Mouse (Mus musculus) forebrain, embryonic 14.5 days (tissue): ENCODE data around the gene Rfc1. TPM values are rescaled to one million over a fixed set of nuclear protein-coding genes. Genes with fewer than 3 reads are reported as not detected.
"Not testable (repeated sequence)": the region's sequence is repeated elsewhere in the genome, so short reads cannot be mapped to it uniquely, and the experiment has no call there.

Experiments
- ATAC-seq: fragments of 200-750 bp; cut with Nextera tagmentation; 2 replicates; pipeline ENCODE4 v1.8.0; 2017; ENCODE audit warnings: mild to moderate bottlenecking, moderate library complexity
- DNase-seq: peaks from one replicate; pipeline ENCODE4 v3.0.0-alpha.2; 2015; ENCODE audit warnings: low spot score
- H3K27ac ChIP-seq: fragments of 300-500 bp; sonication (generic); 2 replicates; pipeline ENCODE4 v1.5.1; 2014; ENCODE audit warnings: low read depth, mild to moderate bottlenecking, control low read depth, low read length, moderate library complexity
- H3K27me3 ChIP-seq: fragments of 300-500 bp; sonication (generic); replicated peaks from 2 replicates; pipeline ENCODE4 v1.6.1; 2014; ENCODE audit warnings: low read length, control low read depth, mixed read lengths; ENCODE audit not compliant: control insufficient read depth, insufficient read depth
- H3K36me3 ChIP-seq: fragments of 300-500 bp; sonication (generic); 2 replicates; pipeline ENCODE4 v1.6.1; 2014; ENCODE audit warnings: low read length, control low read depth; ENCODE audit not compliant: control insufficient read depth, insufficient read depth
- H3K4me1 ChIP-seq: fragments of 300-500 bp; sonication (generic); 2 replicates; pipeline ENCODE4 v1.6.1; 2014; ENCODE audit warnings: antibody characterized with exemption, low read length, control low read depth; ENCODE audit not compliant: control insufficient read depth, insufficient read depth
- H3K4me2 ChIP-seq: fragments of 300-500 bp; sonication (generic); 2 replicates; pipeline ENCODE4 v1.6.1; 2014; ENCODE audit warnings: mild to moderate bottlenecking, control low read depth, low read length
- H3K4me3 ChIP-seq: fragments of 300-500 bp; sonication (generic); 2 replicates; pipeline ENCODE4 v1.5.1; 2014; ENCODE audit warnings: low read depth, low read length, control low read depth
- H3K9ac ChIP-seq: fragments of 300-500 bp; sonication (generic); 2 replicates; pipeline ENCODE4 v1.6.1; 2014; ENCODE audit warnings: mild to moderate bottlenecking, low read length, control low read depth, moderate library complexity
- H3K9me3 ChIP-seq: fragments of 300-500 bp; sonication (generic); replicated peaks from 2 replicates; pipeline ENCODE4 v1.6.1; 2016; ENCODE audit warnings: low read length, control low read depth, mixed read lengths; ENCODE audit not compliant: control insufficient read depth
- WGBS: fragments of 180-500 bp; shearing (Covaris S2); extraction: QIAGEN DNeasy Blood & Tissue Kit; methylation state at CpG from one replicate; pipeline ENCODE4 v1.1.7; 2014; 5-methylcytosine and 5-hydroxymethylcytosine counted together
- polyA plus RNA-seq: library from polyadenylated mRNA; unstranded; fragments of >200 nt; fragmentation: Nextera tagmentation; extraction: Ambion mirVana; gene quantifications from 2 replicates; pipeline ENCODE4 v1.2.1, GENCODE M21; 2014

Gene Rfc1
- polyA plus RNA-seq, 1 experiment from 2014 or later, result 39.6 TPM

DNA sequence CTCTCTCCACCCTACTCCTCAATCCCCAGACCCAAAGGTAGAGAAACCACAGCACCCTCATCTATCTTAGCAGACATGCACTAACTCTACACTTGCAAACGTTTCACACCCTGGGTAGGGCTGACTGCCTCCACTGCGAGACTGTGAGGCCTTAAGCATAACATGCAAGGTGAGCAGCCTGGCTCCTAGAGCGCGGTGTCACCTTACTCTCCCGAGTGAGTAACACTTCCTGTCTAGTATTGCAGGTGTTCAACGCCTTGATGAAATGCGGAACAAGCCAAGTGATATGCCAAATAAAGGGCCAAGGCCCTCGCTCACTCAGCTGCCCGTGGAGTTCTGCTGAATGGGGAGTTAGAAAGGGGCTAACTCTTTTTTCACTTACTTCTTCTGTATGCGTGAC, 13.3 kb downstream of the Rfc1 start:
- 88% methylated on average over 10 of the region's 10 CpGs for WGBS
- Histone ChIP-seq H3K9ac (no peak overlapping the region), H3K27ac (no peak overlapping the region), H3K4me2 (no peak overlapping the region), H3K36me3 (peaks cover 18% of the 10 kb centered on the region), H3K9me3 (no peaks in the 10 kb centered on the region), H3K27me3 (no peaks in the 10 kb centered on the region), H3K4me3 (no peak overlapping the region), H3K4me1 (no peaks in the 10 kb centered on the region)
- no peak for ATAC-seq
- DNase-seq, result no peak

DNA sequence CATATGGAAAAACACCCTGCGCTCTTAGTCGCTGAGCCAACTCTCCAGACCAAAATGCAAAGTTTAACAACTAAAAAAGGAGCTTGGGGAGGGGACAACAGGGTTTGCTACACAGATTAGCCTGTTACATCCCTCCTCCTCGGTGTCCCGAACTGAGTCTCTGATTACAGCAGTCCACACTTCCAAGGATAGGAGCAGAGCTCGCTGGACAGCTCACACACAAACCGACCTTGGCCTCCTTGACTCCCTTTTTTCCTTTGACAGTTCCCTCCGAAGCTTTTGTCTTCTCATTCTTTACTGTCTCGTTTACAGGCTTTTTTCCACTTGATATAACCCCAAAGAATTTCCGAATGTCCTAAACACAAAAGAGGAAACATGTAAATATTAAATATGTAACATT, 16.3 kb downstream of the Rfc1 start:
- Histone ChIP-seq H3K4me1 (no peaks in the 10 kb centered on the region), H3K9me3 (no peaks in the 10 kb centered on the region), H3K27me3 (no peaks in the 10 kb centered on the region), H3K4me3 (no peak overlapping the region), H3K36me3 (peaks cover 29% of the 10 kb centered on the region), H3K4me2 (no peak overlapping the region), H3K9ac (no peak overlapping the region), H3K27ac (no peak overlapping the region)
- DNase-seq, result no peak
- ATAC-seq, result no peak
- 84% methylated on average over 9 of the region's 9 CpGs for WGBS

DNA sequence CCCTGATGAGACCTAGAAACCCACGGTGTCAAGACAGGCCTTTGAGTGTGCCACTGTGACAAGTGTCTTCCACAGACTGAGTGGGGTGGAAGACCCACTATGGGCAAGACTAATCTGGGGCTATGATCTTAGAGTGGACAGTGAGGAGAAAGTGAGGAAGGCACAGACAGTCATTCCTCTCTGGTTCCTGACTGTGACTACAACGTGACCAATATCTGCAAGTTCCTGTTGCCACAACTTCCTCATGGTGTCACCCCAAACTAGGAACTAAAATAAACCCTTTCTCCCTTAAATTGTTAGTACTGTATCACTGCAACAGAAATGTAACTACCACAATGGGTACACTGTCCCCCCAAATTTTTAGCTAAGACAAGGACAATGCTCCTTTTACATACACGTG, 26.6 kb downstream of the Rfc1 start:
- no peak overlapping the region for H3K27ac ChIP-seq
- no peak overlapping the region for H3K9ac ChIP-seq
- H3K4me3 ChIP-seq, result no peak overlapping the region
- no peak for ATAC-seq
- H3K36me3 ChIP-seq, result peaks cover 31% of the 10 kb centered on the region
- no peaks in the 10 kb centered on the region for H3K27me3 ChIP-seq
- H3K9me3 ChIP-seq, result no peaks in the 10 kb centered on the region
- WGBS, result 98% methylated on average over 3 of the region's 3 CpGs
- DNase-seq, result no peak
- H3K4me1 ChIP-seq, result no peaks in the 10 kb centered on the region
- H3K4me2 ChIP-seq, result no peak overlapping the region

DNA sequence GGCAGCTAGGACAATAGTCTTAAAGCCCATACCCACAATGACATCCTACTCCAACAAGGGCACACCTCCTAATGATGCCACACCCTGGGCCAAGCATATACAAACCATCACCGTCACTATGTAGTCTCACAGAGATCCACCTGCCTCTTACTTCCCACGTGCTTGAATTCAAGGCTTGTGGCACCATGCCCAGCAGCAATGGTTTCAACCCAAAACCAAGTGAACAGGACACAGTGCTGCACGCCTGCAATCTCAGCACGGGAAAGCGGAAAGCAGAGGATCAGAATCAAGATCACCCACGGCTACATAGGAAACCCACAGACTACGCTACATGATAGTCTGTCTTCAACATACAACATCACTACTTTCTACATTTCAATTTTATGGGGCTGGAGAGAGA, 27.3 kb downstream of the Rfc1 start:
- H3K4me2 ChIP-seq, result no peak overlapping the region
- DNase-seq (no peak), ATAC-seq (no peak)
- peaks cover 30% of the 10 kb centered on the region for H3K36me3 ChIP-seq
- H3K4me3 ChIP-seq, result no peak overlapping the region
- no peak overlapping the region for H3K9ac ChIP-seq
- H3K9me3 ChIP-seq, result no peaks in the 10 kb centered on the region
- no peak overlapping the region for H3K27ac ChIP-seq
- no peaks in the 10 kb centered on the region for H3K27me3 ChIP-seq
- no peaks in the 10 kb centered on the region for H3K4me1 ChIP-seq
- WGBS, result 94% methylated on average over 7 of the region's 7 CpGs

DNA sequence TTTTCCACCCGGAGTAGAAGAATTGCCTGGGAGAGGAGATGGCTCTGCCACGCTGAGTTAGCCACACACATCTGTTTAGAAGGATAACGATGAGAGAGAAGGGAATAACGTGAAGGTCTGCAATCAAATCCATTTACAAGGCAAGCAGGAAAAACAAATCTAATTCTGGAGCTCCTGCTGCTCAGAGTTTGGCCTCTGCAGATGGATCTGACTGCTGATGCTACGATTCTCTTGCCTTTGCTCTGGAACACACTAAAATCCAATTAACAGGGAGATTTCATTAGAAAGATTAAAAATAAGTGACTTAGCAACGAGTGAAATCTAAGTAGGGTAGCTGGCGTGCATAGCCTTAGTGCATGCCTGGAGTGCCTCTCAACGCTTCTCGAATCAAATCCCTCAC, 30.0 kb downstream of the Rfc1 start:
- Histone ChIP-seq H3K4me1 (no peaks in the 10 kb centered on the region), H3K27me3 (no peaks in the 10 kb centered on the region), H3K4me2 (no peak overlapping the region), H3K9ac (no peak overlapping the region), H3K36me3 (peaks cover 31% of the 10 kb centered on the region), H3K9me3 (no peaks in the 10 kb centered on the region), H3K4me3 (no peak overlapping the region), H3K27ac (no peak overlapping the region)
- ATAC-seq, result no peak
- DNase-seq, result no peak
- WGBS, result 82% methylated on average over 9 of the region's 9 CpGs

DNA sequence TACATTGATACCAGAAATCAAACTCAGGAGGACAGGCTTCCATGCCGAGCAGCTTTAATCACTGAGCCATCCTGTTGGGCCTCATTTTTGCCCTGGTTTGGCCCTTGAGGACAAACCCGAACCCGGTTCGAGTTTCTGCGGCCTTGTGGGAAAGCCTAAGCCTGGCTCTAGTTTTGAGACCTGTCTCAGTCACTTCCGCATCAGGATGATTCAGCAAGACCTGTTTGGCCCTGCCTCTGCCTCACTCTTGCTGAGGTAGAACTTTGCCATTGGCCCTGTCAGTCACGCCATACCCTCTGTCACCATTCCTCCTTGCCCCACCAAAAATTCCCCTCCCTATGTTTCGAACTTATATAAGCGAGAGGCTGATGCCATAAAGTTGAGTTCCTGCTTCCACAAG, 35.3 kb downstream of the Rfc1 start:
- no peak for ATAC-seq
- no peak overlapping the region for H3K4me2 ChIP-seq
- no peaks in the 10 kb centered on the region for H3K27me3 ChIP-seq
- H3K9me3 ChIP-seq, result no peaks in the 10 kb centered on the region
- no peak overlapping the region for H3K9ac ChIP-seq
- H3K4me1 ChIP-seq, result no peaks in the 10 kb centered on the region
- no peak overlapping the region for H3K27ac ChIP-seq
- 94% methylated on average over 9 of the region's 9 CpGs for WGBS
- H3K4me3 ChIP-seq, result no peak overlapping the region
- H3K36me3 ChIP-seq, result peaks cover 26% of the 10 kb centered on the region
- DNase-seq, result no peak

DNA sequence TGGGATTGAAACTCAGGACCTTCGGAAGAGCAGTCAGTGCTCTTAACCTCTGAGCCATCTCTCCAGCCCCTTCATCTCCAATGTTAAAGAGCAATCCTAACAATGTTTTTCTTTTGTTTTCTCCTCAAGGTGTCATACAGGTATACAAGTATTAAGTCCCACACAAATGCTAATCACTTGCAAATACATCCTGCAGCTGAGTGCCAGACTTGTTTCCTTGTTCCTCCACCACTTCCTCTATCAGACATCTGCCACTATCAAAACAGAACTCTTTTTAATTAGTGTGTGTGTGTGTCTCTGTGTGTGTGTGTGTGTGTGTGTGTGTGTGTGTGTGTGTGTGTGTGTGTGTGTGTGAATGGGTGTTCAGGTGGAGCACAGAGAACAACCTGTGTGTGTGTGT, 35.8 kb downstream of the Rfc1 start:
- H3K27ac ChIP-seq, H3K9ac ChIP-seq, H3K9me3 ChIP-seq, H3K27me3 ChIP-seq, H3K4me1 ChIP-seq, H3K4me3 ChIP-seq, ATAC-seq, DNase-seq, H3K4me2 ChIP-seq: not testable (repeated sequence)
- WGBS, result 100% methylated on average over 1 of the region's 1 CpGs
- peaks cover 27% of the 10 kb centered on the region for H3K36me3 ChIP-seq

DNA sequence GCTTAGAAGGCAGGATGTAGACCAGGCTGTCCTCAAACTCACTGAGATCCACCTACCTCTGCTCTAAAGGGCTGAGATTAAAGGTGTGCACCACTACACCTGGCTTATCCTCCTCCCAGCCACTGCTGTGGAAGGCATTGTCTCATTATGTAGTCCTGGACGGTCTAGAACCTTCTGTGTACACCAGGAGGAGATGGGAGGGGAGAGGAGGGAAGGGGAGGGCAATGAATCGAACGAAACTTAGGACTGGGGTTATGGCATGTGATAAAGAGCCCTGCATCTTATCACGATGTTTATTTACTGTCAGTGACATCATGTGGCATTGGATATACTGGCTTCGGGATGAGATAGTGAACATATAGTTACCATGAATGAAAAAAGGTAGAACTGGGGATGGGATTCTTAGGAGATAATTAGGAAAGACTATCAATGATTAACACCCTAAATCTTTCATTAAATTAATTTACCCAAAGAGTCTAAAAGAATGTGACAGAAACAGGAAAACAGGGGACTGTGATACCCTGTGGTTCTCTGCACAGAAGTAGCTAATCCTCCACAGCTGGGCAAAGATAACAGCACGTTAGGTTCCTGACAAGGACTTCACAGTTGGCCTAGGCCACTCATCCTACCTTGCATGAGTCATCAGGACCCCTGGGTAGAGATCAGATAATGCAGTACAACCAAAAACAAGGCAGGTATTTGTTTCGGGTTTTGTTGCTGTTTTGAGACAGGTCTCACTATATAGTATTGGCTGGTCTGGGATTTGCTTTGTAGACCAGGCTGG, 37.1 kb downstream of the Rfc1 start:
- Histone ChIP-seq H3K4me3 (no peak overlapping the region), H3K27me3 (no peaks in the 10 kb centered on the region), H3K9ac (no peak overlapping the region), H3K9me3 (no peaks in the 10 kb centered on the region), H3K27ac (no peak overlapping the region), H3K36me3 (peaks cover 37% of the 10 kb centered on the region), H3K4me1 (no peaks in the 10 kb centered on the region), H3K4me2 (no peak overlapping the region)
- no peak for DNase-seq
- WGBS, result 87% methylated on average over 7 of the region's 7 CpGs
- no peak for ATAC-seq

DNA sequence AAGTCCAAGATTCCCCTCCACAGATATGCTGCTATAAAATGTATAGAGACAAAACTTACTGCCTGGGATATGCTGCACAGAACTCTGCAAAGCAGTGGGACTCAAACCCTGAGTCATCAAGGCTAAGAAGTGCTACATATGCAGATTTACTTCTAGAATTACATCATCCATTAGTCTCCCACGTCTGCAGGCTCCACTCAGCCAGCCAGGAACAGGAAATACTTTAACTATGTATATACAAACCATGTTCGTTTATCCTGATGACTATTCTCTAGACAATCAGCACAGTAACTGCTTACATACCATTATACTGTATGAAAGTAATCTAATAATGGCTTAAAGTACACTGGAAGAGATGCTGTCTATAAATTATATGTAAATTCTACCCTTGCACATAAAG, 41.2 kb downstream of the Rfc1 start:
- H3K4me1 ChIP-seq, result no peaks in the 10 kb centered on the region
- ATAC-seq (no peak), DNase-seq (no peak)
- no peaks in the 10 kb centered on the region for H3K27me3 ChIP-seq
- H3K4me2 ChIP-seq, result no peak overlapping the region
- H3K4me3 ChIP-seq, result no peak overlapping the region
- H3K9me3 ChIP-seq, result no peaks in the 10 kb centered on the region
- no peak overlapping the region for H3K27ac ChIP-seq
- no peak overlapping the region for H3K9ac ChIP-seq
- H3K36me3 ChIP-seq, result peaks cover 41% of the 10 kb centered on the region
- WGBS, result 65% methylated on average over 2 of the region's 2 CpGs
